Mouse (Mus musculus) myocyte (in vitro differentiated cells): ENCODE data around the gene Stambpl1.

ENCODE experiments used
- MAX ChIP-seq: IDR thresholded peaks from one replicate; pipeline ENCODE4 v1.6.1; 2011; ENCODE audit warnings: low read depth, mild to moderate bottlenecking, control low read depth
- POLR2A ChIP-seq: IDR thresholded peaks from one replicate; pipeline ENCODE4 v1.6.1; 2011; ENCODE audit warnings: low read depth, mild to moderate bottlenecking, control low read depth, moderate library complexity; ENCODE audit not compliant: insufficient read length
- POLR2AphosphoS2 ChIP-seq: IDR thresholded peaks from one replicate; pipeline ENCODE4 v1.6.1; 2011; ENCODE audit warnings: low read depth, control low read depth; ENCODE audit not compliant: insufficient read length
- TCF12 ChIP-seq: IDR thresholded peaks from one replicate; pipeline ENCODE4 v1.6.1; 2011; ENCODE audit warnings: mild to moderate bottlenecking, control low read depth; ENCODE audit not compliant: poor library complexity, insufficient read depth, severe bottlenecking
- USF1 ChIP-seq: IDR thresholded peaks from one replicate; pipeline ENCODE4 v1.6.1; 2011; ENCODE audit warnings: low read depth, mild to moderate bottlenecking, control low read depth, moderate library complexity

DNA sequence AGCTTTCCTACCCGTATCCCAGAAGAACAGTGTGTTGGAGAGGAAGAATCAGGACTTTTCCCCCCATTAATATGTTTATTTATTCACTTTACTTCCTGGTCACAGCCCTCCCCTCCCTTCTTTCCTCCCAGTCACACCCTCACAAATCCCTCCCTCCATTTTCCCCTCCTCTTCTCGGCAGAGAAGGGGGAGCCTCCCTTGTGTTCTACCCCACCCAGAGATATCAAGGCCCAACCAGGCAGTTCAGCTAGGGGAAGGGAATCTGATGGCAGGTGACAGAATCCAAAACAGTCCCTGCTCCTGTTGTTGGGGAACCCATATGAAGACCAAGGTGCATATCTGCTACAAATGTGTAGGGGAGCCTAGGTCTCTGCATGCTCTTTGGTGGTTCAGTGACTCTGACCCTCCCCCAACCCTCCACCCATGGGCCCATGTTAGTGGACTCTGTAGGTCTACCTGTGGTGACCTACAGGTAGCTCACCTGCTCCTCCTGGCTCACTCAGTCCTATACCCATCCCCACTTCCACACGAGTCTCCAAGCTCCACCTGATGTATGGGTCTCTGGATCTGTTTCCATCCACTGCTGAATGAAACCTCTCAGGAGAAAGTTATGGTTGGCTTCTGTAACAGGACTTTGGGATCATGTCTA is 28.8 kb downstream of the Stambpl1 start:
- TF ChIP-seq POLR2AphosphoS2 = no peak
- TF ChIP-seq TCF12 = no peak
- no peak for TF ChIP-seq POLR2A
- TF ChIP-seq USF1 = no peak
- no peak for TF ChIP-seq MAX
